Mouse (Mus musculus) limb, embryonic 11.5 days (tissue): ENCODE results near the gene Snx30. TPM values are rescaled to one million over a fixed set of nuclear protein-coding genes. Genes with fewer than 3 reads are reported as not detected.

Experiments
- ATAC-seq: fragments of 200-750 bp; cut with Nextera tagmentation; 2 replicates; pipeline ENCODE4 v1.8.0; 2017; ENCODE audit warnings: low read depth; ENCODE audit not compliant: insufficient number of reproducible peaks, low FRiP score, low TSS enrichment
- DNase-seq: peaks from one replicate; pipeline ENCODE4 v3.0.0-alpha.2; 2015; ENCODE audit warnings: low spot score
- H3K27ac ChIP-seq: fragments of 300-500 bp; sonication (generic); replicated peaks from 2 replicates; pipeline ENCODE4 v1.5.1; 2014; ENCODE audit warnings: low read depth, mild to moderate bottlenecking, low read length
- H3K27me3 ChIP-seq: fragments of 300-500 bp; sonication (generic); 2 replicates; pipeline ENCODE4 v1.6.1; 2014; ENCODE audit warnings: mild to moderate bottlenecking, low read length, mixed read lengths; ENCODE audit not compliant: control insufficient read depth, insufficient read depth
- H3K36me3 ChIP-seq: fragments of 300-500 bp; sonication (generic); 2 replicates; pipeline ENCODE4 v1.6.1; 2014; ENCODE audit warnings: mild to moderate bottlenecking, low read length, moderate library complexity, mixed read lengths; ENCODE audit not compliant: control insufficient read depth, insufficient read depth
- H3K4me1 ChIP-seq: fragments of 300-500 bp; sonication (generic); 2 replicates; pipeline ENCODE4 v1.6.1; 2014; ENCODE audit warnings: low read length, mixed read lengths; ENCODE audit not compliant: control insufficient read depth, insufficient read depth
- H3K4me2 ChIP-seq: fragments of 300-500 bp; sonication (generic); 2 replicates; pipeline ENCODE4 v1.6.1; 2014; ENCODE audit warnings: low read depth, mild to moderate bottlenecking, moderate library complexity; ENCODE audit not compliant: severe bottlenecking
- H3K4me3 ChIP-seq: fragments of 300-500 bp; sonication (generic); 2 replicates; pipeline ENCODE4 v1.5.1; 2014; ENCODE audit warnings: low read depth, low read length
- H3K9ac ChIP-seq: fragments of 300-500 bp; sonication (generic); 2 replicates; pipeline ENCODE4 v1.6.1; 2014; ENCODE audit warnings: mild to moderate bottlenecking, low read length
- H3K9me3 ChIP-seq: fragments of 300-500 bp; sonication (generic); 2 replicates; pipeline ENCODE4 v1.6.1; 2016; ENCODE audit warnings: low read length; ENCODE audit not compliant: control insufficient read depth
- WGBS: fragments of 180-500 bp; shearing (Covaris S2); extraction: QIAGEN DNeasy Blood & Tissue Kit; methylation state at CpG from one replicate; pipeline ENCODE4 v1.1.7; 2014; 5-methylcytosine and 5-hydroxymethylcytosine counted together
- polyA plus RNA-seq: library from polyadenylated mRNA; unstranded; fragments of >200 nt; fragmentation: Nextera tagmentation; extraction: Ambion mirVana; gene quantifications from 2 replicates; pipeline ENCODE4 v1.2.1, GENCODE M21; 2014

Gene Snx30
- polyA plus RNA-seq, 1 experiment from 2014 or later = 6.4 TPM

DNA sequence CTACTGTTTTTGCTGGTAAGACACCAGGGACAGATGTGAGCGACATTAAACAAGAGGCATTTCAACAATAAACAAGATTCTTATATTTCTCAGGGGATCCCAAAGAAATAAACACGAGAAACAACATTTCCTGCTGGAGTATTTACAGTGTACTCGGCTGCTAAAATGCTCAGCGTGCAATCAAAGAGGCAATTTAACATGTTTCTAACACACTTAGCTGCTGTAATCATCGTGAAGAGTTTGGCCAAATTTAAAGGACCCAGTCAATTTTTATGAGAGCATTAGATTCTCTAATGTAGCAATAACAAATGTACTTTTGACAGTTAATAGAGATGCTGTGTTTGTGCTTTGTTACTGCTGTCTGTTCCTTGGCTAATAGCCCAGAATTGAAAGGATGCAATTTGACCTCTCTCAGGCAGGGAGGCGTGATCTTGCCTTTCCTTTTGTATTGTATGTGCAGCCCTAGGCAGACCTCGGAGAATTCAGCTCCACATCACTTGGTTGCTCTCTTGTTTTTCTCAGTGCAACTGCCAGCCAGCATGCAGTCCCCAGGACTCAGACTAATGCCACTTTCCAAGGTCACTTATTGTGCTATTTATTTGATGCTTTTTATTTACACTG lies 40.1 kb upstream of the Snx30 start:
- no peak for ATAC-seq
- DNase-seq = no peak
- no peak overlapping the region for H3K27ac ChIP-seq
- H3K4me3 ChIP-seq = no peak overlapping the region
- WGBS = 42% methylated on average over 7 of the region's 7 CpGs
- H3K27me3 ChIP-seq = no peaks in the 10 kb centered on the region
- no peak overlapping the region for H3K9ac ChIP-seq
- H3K36me3 ChIP-seq = 0 out of 2 replicates have a peak, but pooled peaks cover 2% of the 10 kb centered on the region
- H3K4me2 ChIP-seq = no peak overlapping the region
- no peaks in the 10 kb centered on the region for H3K4me1 ChIP-seq
- H3K9me3 ChIP-seq = no peaks in the 10 kb centered on the region

DNA sequence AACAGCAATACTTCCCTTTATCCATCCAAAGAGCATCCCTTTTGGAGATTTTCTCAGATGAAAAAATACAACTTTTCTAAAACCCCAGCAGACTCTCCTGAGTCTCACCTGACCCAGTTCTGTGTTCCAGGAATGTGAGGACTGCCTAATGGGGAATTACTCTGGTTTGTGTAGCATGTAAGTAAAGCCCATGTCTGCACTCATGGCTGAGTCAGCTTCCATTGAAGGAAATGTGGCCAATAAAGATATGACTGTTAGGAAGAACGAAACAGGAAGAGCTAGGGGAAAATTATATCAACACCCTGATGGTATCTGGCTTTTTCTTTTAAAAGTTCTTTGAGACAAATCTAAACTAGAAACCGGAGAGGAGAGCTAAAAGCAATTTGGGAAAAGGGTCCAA lies 37.9 kb upstream of the Snx30 start:
- no peaks in the 10 kb centered on the region for H3K27me3 ChIP-seq
- H3K9ac ChIP-seq = no peak overlapping the region
- H3K9me3 ChIP-seq = no peaks in the 10 kb centered on the region
- no peak overlapping the region for H3K27ac ChIP-seq
- H3K4me1 ChIP-seq = no peaks in the 10 kb centered on the region
- 92% methylated on average over 2 of the region's 2 CpGs for WGBS
- no peak for DNase-seq
- H3K36me3 ChIP-seq = peaks cover 11% of the 10 kb centered on the region
- no peak overlapping the region for H3K4me2 ChIP-seq
- no peak for ATAC-seq
- no peak overlapping the region for H3K4me3 ChIP-seq

GRCm38 (mm10) chr4:59772171-59772879 lies 33.3 kb upstream of the Snx30 start:
- Histone ChIP-seq H3K27me3 (no peaks in the 10 kb centered on the region), H3K4me3 (no peak overlapping the region), H3K4me1 (no peaks in the 10 kb centered on the region), H3K4me2 (no peak overlapping the region), H3K9ac (no peak overlapping the region), H3K27ac (no peak overlapping the region), H3K36me3 (peaks cover 13% of the 10 kb centered on the region), H3K9me3 (no peaks in the 10 kb centered on the region)
- WGBS = 89% methylated on average over 17 of the region's 17 CpGs
- DNase-seq (no peak), ATAC-seq (no peak)

DNA sequence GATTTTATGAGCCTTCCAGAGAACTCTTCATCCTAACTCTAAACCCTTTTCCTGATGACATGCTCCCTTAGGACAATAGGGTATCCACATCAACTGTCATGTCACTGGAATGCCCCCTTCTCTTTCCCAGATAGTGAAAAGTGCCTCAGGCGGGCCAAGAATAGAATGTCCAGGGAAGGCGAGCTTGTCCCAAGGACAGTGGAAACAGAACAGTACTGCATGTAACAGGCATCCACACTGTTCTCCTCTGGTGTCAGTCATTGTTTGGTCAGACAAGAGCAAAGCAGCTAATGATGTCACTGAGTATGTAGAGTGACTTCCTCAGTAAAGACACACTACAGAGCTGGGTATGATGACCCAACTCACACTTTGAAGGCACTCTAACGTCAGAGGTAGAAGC lies 27.8 kb upstream of the Snx30 start:
- WGBS = 82% methylated on average over 3 of the region's 3 CpGs
- peaks cover 2% of the 10 kb centered on the region; the same call in 1 of the 2 replicates for H3K36me3 ChIP-seq

DNA sequence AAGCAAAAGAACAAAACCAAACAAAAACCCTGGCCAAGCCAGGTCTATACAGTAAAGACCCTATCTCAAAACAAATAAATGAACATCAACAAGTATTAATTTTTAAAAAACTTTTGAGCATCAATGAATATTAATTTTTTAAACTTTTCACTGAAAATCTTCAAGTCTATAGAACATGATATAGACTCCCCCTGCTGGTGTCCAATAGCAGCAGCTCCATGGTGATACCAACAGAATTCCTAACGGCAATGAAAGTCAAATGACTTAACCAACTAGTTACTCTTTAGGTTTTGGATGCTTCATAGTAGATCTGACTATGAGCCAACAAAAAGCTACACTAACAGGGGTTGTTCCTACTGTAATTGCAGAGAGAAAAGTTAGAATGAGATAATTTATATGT lies 25.1 kb upstream of the Snx30 start:
- DNase-seq (no peak), ATAC-seq (no peak)
- 67% methylated on average over 1 of the region's 1 CpGs for WGBS
- Histone ChIP-seq H3K9ac (no peak overlapping the region), H3K27me3 (no peaks in the 10 kb centered on the region), H3K36me3 (no peaks in the 10 kb centered on the region), H3K4me3 (no peak overlapping the region), H3K4me1 (0 out of 2 replicates have a peak, but pooled peaks cover 3% of the 10 kb centered on the region), H3K27ac (no peak overlapping the region), H3K4me2 (no peak overlapping the region), H3K9me3 (no peaks in the 10 kb centered on the region)

More for the DNA sequence above, 27.8 kb upstream of the Snx30 start:
- Histone ChIP-seq H3K9me3 (no peaks in the 10 kb centered on the region), H3K9ac (no peak overlapping the region), H3K4me3 (no peak overlapping the region), H3K27ac (no peak overlapping the region), H3K4me2 (no peak overlapping the region), H3K4me1 (0 out of 2 replicates have a peak, but pooled peaks cover 3% of the 10 kb centered on the region), H3K27me3 (no peaks in the 10 kb centered on the region)
- no peak for ATAC-seq
- DNase-seq = no peak

DNA sequence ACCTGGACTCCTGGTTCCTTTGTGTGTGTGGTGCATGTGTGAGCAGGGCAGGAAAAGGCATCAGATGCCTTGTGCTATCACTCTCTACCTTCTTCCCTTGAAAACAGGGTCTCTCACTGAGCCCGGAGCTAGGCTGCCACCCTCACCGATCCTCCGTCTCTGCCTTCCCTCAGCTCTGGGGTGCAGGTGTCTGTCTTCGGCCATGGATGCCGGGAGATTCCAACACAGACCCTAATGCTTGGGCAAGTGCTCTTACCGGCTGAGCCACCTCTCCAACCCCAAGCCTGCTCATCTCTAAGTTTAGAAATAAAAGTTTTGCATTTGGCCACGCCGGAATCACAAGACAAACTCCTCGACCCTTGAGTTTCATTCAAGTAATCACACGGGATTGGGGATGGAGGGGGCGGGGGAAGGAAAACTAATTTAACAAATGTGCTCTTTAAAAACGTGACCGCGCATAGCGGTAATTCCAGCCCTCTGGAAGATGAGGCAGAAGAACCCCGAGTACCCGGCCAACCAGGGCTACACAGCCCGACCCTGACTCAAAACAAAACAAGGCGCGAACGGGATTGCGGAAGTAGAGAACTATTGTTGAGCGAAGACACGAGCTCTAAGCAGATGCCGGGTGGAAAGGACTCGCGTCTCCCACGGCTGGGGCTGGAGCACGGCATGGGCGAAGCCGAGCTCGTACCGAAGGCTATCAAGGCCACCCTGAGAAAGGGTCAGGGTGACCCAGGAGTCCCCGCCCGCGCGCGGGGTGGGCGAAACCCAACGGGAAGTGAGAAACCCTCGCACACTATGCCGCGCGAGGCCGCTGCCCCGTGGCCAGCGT lies 22.6 kb upstream of the Snx30 start:
- 0 out of 2 replicates have a peak, but pooled peaks cover 3% of the 10 kb centered on the region for H3K4me1 ChIP-seq
- H3K27ac ChIP-seq = peak overlapping the region; percentile 25
- DNase-seq = peak; percentile 66
- H3K27me3 ChIP-seq = no peaks in the 10 kb centered on the region
- peak overlapping the region; percentile 60 for H3K4me2 ChIP-seq
- peak overlapping the region; percentile 93 for H3K4me3 ChIP-seq
- under 1% methylated on average over 47 of the region's 47 CpGs for WGBS
- H3K36me3 ChIP-seq = no peaks in the 10 kb centered on the region
- peak overlapping the region; percentile 73 for H3K9ac ChIP-seq
- peak; percentile 61 for ATAC-seq
- no peaks in the 10 kb centered on the region for H3K9me3 ChIP-seq

DNA sequence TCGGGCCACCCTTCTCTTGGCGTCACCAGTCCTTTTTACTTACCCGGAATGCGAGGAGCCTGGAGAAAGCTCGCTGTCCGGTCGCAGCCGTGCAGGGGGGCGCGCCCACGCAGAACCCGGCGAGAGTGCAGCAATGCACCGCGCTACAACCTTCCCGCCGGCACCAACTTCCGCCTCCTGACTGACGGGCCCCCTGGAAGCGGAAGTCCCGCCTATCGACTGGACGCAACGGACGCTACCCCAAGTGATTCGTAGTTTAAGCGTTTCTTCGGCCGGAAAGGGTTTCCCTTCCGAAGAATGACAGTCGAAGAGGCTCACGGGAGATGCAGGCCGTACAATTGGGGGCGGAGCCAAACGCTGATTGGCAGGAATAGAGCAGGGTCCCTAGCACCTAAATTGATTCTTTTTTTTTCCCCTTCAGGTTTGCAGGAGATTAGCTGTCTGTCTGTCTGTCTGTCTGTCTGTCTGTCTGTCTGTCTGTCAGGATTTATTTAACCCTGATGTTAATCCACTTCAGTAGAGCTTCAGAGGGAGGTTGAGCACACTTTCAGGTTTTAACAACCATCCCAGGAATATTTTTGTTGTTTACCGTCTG lies 21.9 kb upstream of the Snx30 start:
- H3K9me3 ChIP-seq = no peaks in the 10 kb centered on the region
- no peaks in the 10 kb centered on the region for H3K36me3 ChIP-seq
- H3K9ac ChIP-seq = peak overlapping the region; percentile 73
- peak; percentile 94 for ATAC-seq
- peak; percentile 96 for DNase-seq
- H3K4me3 ChIP-seq = peak overlapping the region; percentile 93
- H3K4me2 ChIP-seq = peak overlapping the region; percentile 60
- under 1% methylated on average over 36 of the region's 36 CpGs for WGBS
- 0 out of 2 replicates have a peak, but pooled peaks cover 3% of the 10 kb centered on the region for H3K4me1 ChIP-seq
- peak overlapping the region; percentile 25 for H3K27ac ChIP-seq
- H3K27me3 ChIP-seq = no peaks in the 10 kb centered on the region

GRCm38 (mm10) chr4:59785412-59785811 lies 20.2 kb upstream of the Snx30 start:
- ATAC-seq = no peak
- Histone ChIP-seq H3K4me1 (0 out of 2 replicates have a peak, but pooled peaks cover 3% of the 10 kb centered on the region), H3K27me3 (no peaks in the 10 kb centered on the region), H3K4me3 (no peak overlapping the region), H3K9me3 (no peaks in the 10 kb centered on the region), H3K27ac (no peak overlapping the region), H3K36me3 (no peaks in the 10 kb centered on the region), H3K4me2 (no peak overlapping the region), H3K9ac (no peak overlapping the region)
- WGBS = 35% methylated on average over 2 of the region's 2 CpGs
- DNase-seq = no peak
